Mouse (Mus musculus): ENCODE measurements around the gene Osbp2. TPM values are rescaled to one million over a fixed set of nuclear protein-coding genes. Genes with fewer than 3 reads are reported as not detected.

Osbp2 gene
- polyA plus RNA-seq, 1 experiment = not detected

DNA sequence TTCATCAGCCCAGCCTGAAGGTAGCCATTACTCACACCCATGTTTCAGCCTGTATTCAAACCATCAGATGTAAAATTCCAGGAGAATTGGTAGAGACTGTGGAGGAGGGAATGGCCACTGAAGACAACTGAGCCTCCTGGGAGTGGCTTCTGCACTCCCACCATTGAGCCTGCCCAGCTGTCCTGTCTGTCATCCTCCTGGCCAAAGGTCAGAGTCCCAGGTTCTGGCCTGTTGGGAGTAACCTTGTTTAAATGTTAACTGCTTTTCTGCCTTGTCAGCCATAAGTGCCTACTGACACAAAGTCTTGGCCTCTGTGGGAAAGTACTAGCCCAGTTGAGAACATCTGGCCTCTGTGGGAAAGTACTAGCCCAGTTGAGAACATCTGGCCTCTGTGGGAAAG is 50.4 kb downstream of the Osbp2 start:
- Histone ChIP-seq H3K9me3 (ENCODE audit: control insufficient read depth, low read length) (no peaks in the 10 kb centered on the region; the same call in 1 of the 2 replicates), H3K36me3 (ENCODE audit: control insufficient read depth) (no peaks in the 10 kb centered on the region), H3K27me3 (ENCODE audit: control insufficient read depth) (no peaks in the 10 kb centered on the region), H3K4me1 (ENCODE audit: control insufficient read depth) (no peaks in the 10 kb centered on the region), H3K4me3 (replicated peaks) (no peak overlapping the region)
- TF ChIP-seq GATA1 (IDR thresholded peaks at IDR 0.05; ENCODE audit: low read length) (no peak), TAL1 (IDR thresholded peaks at IDR 0.05; ENCODE audit: low read length) (no peak)

DNA sequence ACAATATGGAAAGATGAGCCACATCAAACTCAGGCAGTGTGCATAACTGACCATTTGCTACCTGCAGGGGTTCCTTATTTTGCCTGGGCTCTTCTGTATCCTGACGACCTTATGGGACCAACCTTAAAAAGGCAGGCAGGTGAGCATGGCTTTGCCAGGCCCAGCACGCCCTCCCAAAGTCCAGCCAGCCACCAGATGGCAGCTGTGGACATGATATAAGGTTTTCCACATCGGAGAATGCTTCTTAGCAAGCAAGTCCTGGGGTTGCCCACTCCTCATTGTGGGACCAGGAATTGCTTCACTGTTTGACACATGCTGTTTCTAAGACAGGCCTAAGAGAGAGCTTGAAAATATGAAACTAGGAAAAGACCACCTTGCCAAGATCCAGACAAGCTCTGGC is 55.5 kb downstream of the Osbp2 start:
- Histone ChIP-seq H3K27me3 (ENCODE audit: control insufficient read depth) (no peaks in the 10 kb centered on the region), H3K4me1 (ENCODE audit: control insufficient read depth) (no peaks in the 10 kb centered on the region), H3K9me3 (ENCODE audit: control insufficient read depth, low read length) (peaks cover 4% of the 10 kb centered on the region; the same call in 1 of the 2 replicates), H3K4me3 (replicated peaks) (no peak overlapping the region), H3K36me3 (ENCODE audit: control insufficient read depth) (no peaks in the 10 kb centered on the region)
- TF ChIP-seq GATA1 (IDR thresholded peaks at IDR 0.05; ENCODE audit: low read length) (no peak), TAL1 (IDR thresholded peaks at IDR 0.05; ENCODE audit: low read length) (no peak)

DNA sequence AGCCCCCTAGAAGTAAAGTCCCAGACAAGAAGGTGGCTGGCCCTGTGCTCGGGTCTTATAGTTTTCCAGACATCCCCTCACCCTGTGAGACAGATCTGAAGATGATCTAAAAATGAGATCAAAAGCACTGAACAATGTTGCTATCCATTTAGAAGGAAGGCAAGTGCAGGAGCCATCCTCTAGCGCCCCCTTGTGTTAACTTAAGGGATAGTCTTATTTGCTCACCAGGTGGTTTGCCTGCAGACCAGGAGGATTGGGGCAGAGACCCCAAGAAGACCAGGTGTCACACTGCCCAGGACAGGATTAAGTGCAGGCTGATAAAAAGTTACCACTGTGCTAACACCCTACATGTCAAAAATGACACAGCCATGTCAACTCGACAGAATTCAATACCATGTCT is 58.3 kb downstream of the Osbp2 start:
- no peaks in the 10 kb centered on the region for H3K36me3 ChIP-seq (ENCODE audit: control insufficient read depth)
- TF ChIP-seq TAL1 (IDR thresholded peaks at IDR 0.05; ENCODE audit: low read length) (no peak), GATA1 (IDR thresholded peaks at IDR 0.05; ENCODE audit: low read length) (no peak)
- no peak overlapping the region for H3K4me3 ChIP-seq (replicated peaks)
- no peaks in the 10 kb centered on the region for H3K27me3 ChIP-seq (ENCODE audit: control insufficient read depth)
- H3K9me3 ChIP-seq (ENCODE audit: control insufficient read depth, low read length) = 0 out of 2 replicates have a peak, but pooled peaks cover 4% of the 10 kb centered on the region
- no peaks in the 10 kb centered on the region for H3K4me1 ChIP-seq (ENCODE audit: control insufficient read depth)

- H3K9me3 ChIP-seq (ENCODE audit: control insufficient read depth, low read length) = 0 out of 2 replicates have a peak, but pooled peaks cover 4% of the 10 kb centered on the region
- no peaks in the 10 kb centered on the region for H3K27me3 ChIP-seq (ENCODE audit: control insufficient read depth)
- TF ChIP-seq TAL1 (IDR thresholded peaks at IDR 0.05; ENCODE audit: low read length) (no peak), GATA1 (IDR thresholded peaks at IDR 0.05; ENCODE audit: low read length) (no peak)
- H3K4me3 ChIP-seq (replicated peaks) = no peak overlapping the region
- no peaks in the 10 kb centered on the region for H3K4me1 ChIP-seq (ENCODE audit: control insufficient read depth)
- H3K36me3 ChIP-seq (ENCODE audit: control insufficient read depth) = no peaks in the 10 kb centered on the region
These were observed 59.1 kb downstream of the Osbp2 start for GRCm38 (mm10) chr11:3804639-3805038.

DNA sequence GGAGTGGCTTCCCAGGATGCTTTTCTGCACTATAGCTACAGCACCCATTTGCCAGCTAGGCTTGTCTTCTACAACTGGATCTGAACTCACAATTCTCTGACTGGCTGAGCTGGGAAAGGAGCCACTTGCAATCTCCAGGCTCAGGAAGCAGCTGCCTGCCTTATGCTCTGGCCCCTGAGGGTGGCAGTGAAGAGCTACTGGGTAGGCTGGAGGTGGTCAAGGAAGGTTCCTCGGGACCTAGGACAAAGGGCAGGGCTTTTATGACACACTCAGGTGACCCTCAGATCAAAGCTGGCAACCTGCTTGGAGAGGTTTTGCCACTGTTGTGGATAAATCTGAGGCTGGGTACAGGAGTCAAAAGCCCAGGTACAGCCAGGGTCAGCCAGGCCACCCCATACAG is 61.6 kb downstream of the Osbp2 start:
- H3K9me3 ChIP-seq (ENCODE audit: control insufficient read depth, low read length) = 0 out of 2 replicates have a peak, but pooled peaks cover 4% of the 10 kb centered on the region
- no peak overlapping the region for H3K4me3 ChIP-seq (replicated peaks)
- TF ChIP-seq TAL1 (IDR thresholded peaks at IDR 0.05; ENCODE audit: low read length) (no peak), GATA1 (IDR thresholded peaks at IDR 0.05; ENCODE audit: low read length) (no peak)
- no peaks in the 10 kb centered on the region for H3K27me3 ChIP-seq (ENCODE audit: control insufficient read depth)
- H3K36me3 ChIP-seq (ENCODE audit: control insufficient read depth) = no peaks in the 10 kb centered on the region
- H3K4me1 ChIP-seq (ENCODE audit: control insufficient read depth) = no peaks in the 10 kb centered on the region

DNA sequence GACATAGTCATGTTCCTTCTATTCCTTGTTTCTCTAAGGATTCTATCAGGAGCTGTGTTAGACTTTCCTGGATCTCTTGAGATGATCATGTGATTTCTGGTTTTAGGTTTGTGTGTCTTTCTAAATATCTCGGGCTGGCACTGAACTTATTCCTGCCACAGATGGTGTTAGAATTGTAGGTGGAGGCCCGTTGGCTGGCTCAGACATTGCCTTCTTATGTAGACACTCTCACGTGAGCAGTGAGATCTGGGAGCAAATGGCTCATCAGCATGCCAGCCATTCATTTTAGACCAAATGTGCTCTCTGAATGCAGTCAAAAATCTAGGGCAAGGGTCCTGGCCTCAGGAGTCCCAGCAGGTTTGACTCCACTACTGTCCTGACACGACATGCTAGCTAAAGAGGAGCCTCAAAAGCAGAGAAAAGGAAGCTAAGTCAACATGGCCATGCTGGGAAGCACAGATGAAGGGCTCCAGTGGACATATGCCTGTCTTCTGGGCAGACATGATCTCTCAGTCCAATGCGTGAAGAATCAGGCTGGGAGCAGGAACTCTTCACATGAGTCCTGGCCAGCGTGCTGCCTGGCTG is 66.0 kb downstream of the Osbp2 start:
- no peak for TF ChIP-seq TAL1 (IDR thresholded peaks at IDR 0.05; ENCODE audit: low read length)
- Histone ChIP-seq H3K4me1 (ENCODE audit: control insufficient read depth) (no peaks in the 10 kb centered on the region), H3K36me3 (ENCODE audit: control insufficient read depth) (no peaks in the 10 kb centered on the region), H3K27me3 (ENCODE audit: control insufficient read depth) (no peaks in the 10 kb centered on the region), H3K4me3 (replicated peaks) (no peak overlapping the region), H3K9me3 (ENCODE audit: control insufficient read depth, low read length) (no peaks in the 10 kb centered on the region)

DNA sequence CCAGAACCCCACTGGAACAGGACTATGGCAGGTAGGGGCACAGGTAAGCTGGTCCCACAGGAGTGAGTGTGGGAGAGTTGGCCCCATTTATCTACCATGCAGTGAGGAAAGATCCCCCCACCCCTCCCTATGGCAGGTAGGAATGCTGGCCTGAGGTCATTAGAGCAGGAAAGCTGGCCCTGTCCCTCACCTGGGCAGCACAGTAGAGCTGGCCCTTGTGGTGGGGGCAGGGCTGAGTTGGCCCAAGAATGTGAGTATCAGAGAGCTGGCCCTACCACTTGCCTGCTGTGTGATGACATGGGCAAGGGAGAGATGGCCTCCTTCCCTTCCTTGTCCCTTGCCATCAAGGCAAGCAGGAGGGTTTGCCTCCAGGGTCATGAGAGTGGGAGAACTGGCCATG is 73.0 kb downstream of the Osbp2 start:
- Histone ChIP-seq H3K36me3 (ENCODE audit: control insufficient read depth) (no peaks in the 10 kb centered on the region), H3K9me3 (ENCODE audit: control insufficient read depth, low read length) (no peaks in the 10 kb centered on the region), H3K4me3 (replicated peaks) (no peak overlapping the region), H3K4me1 (ENCODE audit: control insufficient read depth) (no peaks in the 10 kb centered on the region), H3K27me3 (ENCODE audit: control insufficient read depth) (no peaks in the 10 kb centered on the region)
- no peak for TF ChIP-seq TAL1 (IDR thresholded peaks at IDR 0.05; ENCODE audit: low read length)
- TF ChIP-seq GATA1 (IDR thresholded peaks at IDR 0.05; ENCODE audit: low read length) = no peak

GRCm38 (mm10) chr11:3789919-3790318 is 73.8 kb downstream of the Osbp2 start:
- Histone ChIP-seq H3K27me3 (ENCODE audit: control insufficient read depth) (no peaks in the 10 kb centered on the region), H3K9me3 (ENCODE audit: control insufficient read depth, low read length) (no peaks in the 10 kb centered on the region), H3K4me1 (ENCODE audit: control insufficient read depth) (no peaks in the 10 kb centered on the region), H3K36me3 (ENCODE audit: control insufficient read depth) (no peaks in the 10 kb centered on the region), H3K4me3 (replicated peaks) (no peak overlapping the region)
- TF ChIP-seq TAL1 (IDR thresholded peaks at IDR 0.05; ENCODE audit: low read length) (no peak), GATA1 (IDR thresholded peaks at IDR 0.05; ENCODE audit: low read length) (no peak)

- no peak for TF ChIP-seq TAL1 (IDR thresholded peaks at IDR 0.05; ENCODE audit: low read length)
- TF ChIP-seq GATA1 (IDR thresholded peaks at IDR 0.05; ENCODE audit: low read length) = no peak
These were observed 77.1 kb downstream of the Osbp2 start for GRCm38 (mm10) chr11:3786564-3786963.

GRCm38 (mm10) chr11:3775263-3775644 is 88.4 kb downstream of the Osbp2 start:
- H3K36me3 ChIP-seq (ENCODE audit: control insufficient read depth) = no peaks in the 10 kb centered on the region
- no peaks in the 10 kb centered on the region for H3K4me1 ChIP-seq (ENCODE audit: control insufficient read depth)
- no peak overlapping the region for H3K4me3 ChIP-seq (replicated peaks)
- H3K27me3 ChIP-seq (ENCODE audit: control insufficient read depth) = peaks cover 28% of the 10 kb centered on the region
- H3K9me3 ChIP-seq (ENCODE audit: control insufficient read depth, low read length) = no peaks in the 10 kb centered on the region
- no peak for TF ChIP-seq GATA1 (IDR thresholded peaks at IDR 0.05; ENCODE audit: low read length)
- TF ChIP-seq TAL1 (IDR thresholded peaks at IDR 0.05; ENCODE audit: low read length) = no peak

More at GRCm38 (mm10) chr11:3786564-3786963, 77.1 kb downstream of the Osbp2 start:
- Histone ChIP-seq H3K27me3 (ENCODE audit: control insufficient read depth) (no peaks in the 10 kb centered on the region), H3K36me3 (ENCODE audit: control insufficient read depth) (no peaks in the 10 kb centered on the region), H3K9me3 (ENCODE audit: control insufficient read depth, low read length) (no peaks in the 10 kb centered on the region), H3K4me1 (ENCODE audit: control insufficient read depth) (no peaks in the 10 kb centered on the region), H3K4me3 (replicated peaks) (no peak overlapping the region)
